Mouse (Mus musculus) midbrain, postnatal 0 days (tissue): Measurements from ENCODE around the gene Polr2b. TPM values are rescaled to one million over a fixed set of nuclear protein-coding genes. Genes with fewer than 3 reads are reported as not detected.

ENCODE experiments used
- ATAC-seq: fragments of 200-750 bp; cut with Nextera tagmentation; 2 replicates; pipeline ENCODE4 v1.8.0; 2017; ENCODE audit warnings: moderate number of reproducible peaks, mild to moderate bottlenecking, moderate TSS enrichment, moderate library complexity; ENCODE audit not compliant: low FRiP score
- DNase-seq: peaks from one replicate; pipeline ENCODE4 v3.0.0-alpha.2; 2015; ENCODE audit warnings: low spot score
- H3K27ac ChIP-seq: fragments of 300-500 bp; sonication (generic); 2 replicates; pipeline ENCODE4 v1.5.1; 2014; ENCODE audit warnings: low read depth, mild to moderate bottlenecking, low read length, mixed read lengths
- H3K27me3 ChIP-seq: fragments of 300-500 bp; sonication (generic); 2 replicates; pipeline ENCODE4 v1.6.1; 2014; ENCODE audit warnings: low read length, control low read depth, mixed read lengths; ENCODE audit not compliant: insufficient read depth
- H3K36me3 ChIP-seq: fragments of 300-500 bp; sonication (generic); 2 replicates; pipeline ENCODE4 v1.6.1; 2014; ENCODE audit warnings: low read length, control low read depth, mixed read lengths; ENCODE audit not compliant: insufficient read depth
- H3K4me1 ChIP-seq: fragments of 300-500 bp; sonication (generic); 2 replicates; pipeline ENCODE4 v1.6.1; 2014; ENCODE audit warnings: mild to moderate bottlenecking, control low read depth, antibody characterized with exemption, low read length, mixed read lengths; ENCODE audit not compliant: insufficient read depth
- H3K4me2 ChIP-seq: fragments of 300-500 bp; sonication (generic); 2 replicates; pipeline ENCODE4 v1.6.1; 2014; ENCODE audit warnings: low read depth, mild to moderate bottlenecking, low read length, mixed read lengths; ENCODE audit not compliant: poor library complexity, severe bottlenecking
- H3K4me3 ChIP-seq: fragments of 300-500 bp; sonication (generic); 2 replicates; pipeline ENCODE4 v1.5.1; 2014; ENCODE audit warnings: low read depth, mild to moderate bottlenecking, low read length, moderate library complexity
- H3K9ac ChIP-seq: fragments of 300-500 bp; sonication (generic); replicated peaks from 2 replicates; pipeline ENCODE4 v1.6.1; 2014; ENCODE audit warnings: mild to moderate bottlenecking, low read length, moderate library complexity, mixed read lengths; ENCODE audit not compliant: poor library complexity, severe bottlenecking
- H3K9me3 ChIP-seq: fragments of 300-500 bp; sonication (generic); 2 replicates; pipeline ENCODE4 v1.6.1; 2016; ENCODE audit warnings: low read length, control low read depth
- CTCF ChIP-seq: IDR thresholded peaks from 2 replicates; pipeline ENCODE4 v1.5.1; 2016; ENCODE audit warnings: antibody characterized with exemption, mild to moderate bottlenecking
- WGBS: fragments of 180-500 bp; shearing (Covaris S2); extraction: QIAGEN DNeasy Blood & Tissue Kit; methylation state at CpG from one replicate; pipeline ENCODE4 v1.1.7; 2014; 5-methylcytosine and 5-hydroxymethylcytosine counted together
- polyA plus RNA-seq: library from polyadenylated mRNA; unstranded; fragments of >200 nt; fragmentation: Nextera tagmentation; extraction: Ambion mirVana; gene quantifications from 2 replicates; pipeline ENCODE4 v1.2.1, GENCODE M21; 2015
- total RNA-seq: library from RNA; depleted of rRNA; stranded (reverse); fragments of >200 nt; gene quantifications from 2 replicates; pipeline ENCODE4 v1.2.3, GENCODE M21; 2014

Gene Polr2b
- total and polyA plus RNA-seq, 2 experiments from 2014 or later = 52.0 to 70.2 TPM

DNA sequence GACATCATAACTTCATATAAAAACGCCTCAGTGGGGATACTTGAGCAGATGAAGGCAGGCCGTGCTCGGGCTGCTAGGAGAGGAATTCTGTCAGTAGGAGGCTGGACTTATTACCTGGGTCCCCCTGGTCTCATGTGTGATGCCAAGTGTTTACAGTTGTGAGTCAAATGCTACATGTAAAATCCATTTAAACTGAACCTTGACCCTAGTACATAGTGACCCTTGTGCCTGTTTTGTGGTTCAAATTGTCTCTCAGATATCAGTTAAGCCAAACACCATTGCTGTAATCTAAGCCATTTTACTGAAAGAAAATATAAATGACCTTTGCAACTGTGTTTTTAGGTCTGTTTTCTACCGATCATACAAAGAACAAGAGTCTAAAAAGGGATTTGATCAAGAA, 30.1 kb downstream of the Polr2b start:
- 86% methylated on average over 4 of the region's 4 CpGs for WGBS
- Histone ChIP-seq H3K4me1 (no peaks in the 10 kb centered on the region), H3K9ac (no peak overlapping the region), H3K4me2 (no peak overlapping the region), H3K4me3 (no peak overlapping the region), H3K27ac (no peak overlapping the region), H3K36me3 (peaks cover 53% of the 10 kb centered on the region), H3K27me3 (no peaks in the 10 kb centered on the region), H3K9me3 (no peaks in the 10 kb centered on the region)
- TF ChIP-seq CTCF = no peak
- no peak for DNase-seq
- no peak for ATAC-seq

DNA sequence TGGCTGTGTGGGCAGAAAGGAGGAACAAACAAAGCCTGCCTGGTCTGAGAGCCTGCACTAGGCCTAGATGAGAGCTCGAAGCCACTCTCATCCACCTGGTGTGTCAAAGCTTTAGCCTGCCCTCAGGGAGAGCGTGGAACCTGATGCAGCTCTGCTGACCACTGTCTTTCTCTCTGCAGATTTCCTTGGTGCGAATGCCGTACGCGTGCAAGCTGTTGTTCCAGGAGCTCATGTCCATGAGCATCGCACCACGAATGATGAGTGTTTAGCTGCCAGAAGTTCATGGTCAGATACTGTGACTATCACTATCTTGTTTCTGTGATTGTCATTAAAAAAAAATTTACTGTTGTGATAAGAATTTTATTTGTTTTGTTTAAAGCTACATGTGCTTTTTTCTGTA, 39.0 kb downstream of the Polr2b start:
- no peaks in the 10 kb centered on the region for H3K27me3 ChIP-seq
- no peak for DNase-seq
- H3K9me3 ChIP-seq = no peaks in the 10 kb centered on the region
- no peak overlapping the region for H3K27ac ChIP-seq
- H3K4me2 ChIP-seq = no peak overlapping the region
- no peak for TF ChIP-seq CTCF
- H3K4me3 ChIP-seq = no peak overlapping the region
- 99% methylated on average over 8 of the region's 8 CpGs for WGBS
- H3K36me3 ChIP-seq = peaks cover 41% of the 10 kb centered on the region
- ATAC-seq = no peak
- H3K4me1 ChIP-seq = no peaks in the 10 kb centered on the region
- no peak overlapping the region for H3K9ac ChIP-seq

- Histone ChIP-seq H3K27me3 (no peaks in the 10 kb centered on the region), H3K9ac (no peak overlapping the region), H3K27ac (no peak overlapping the region), H3K36me3 (peaks cover 33% of the 10 kb centered on the region), H3K9me3 (no peaks in the 10 kb centered on the region), H3K4me2 (no peak overlapping the region), H3K4me1 (no peaks in the 10 kb centered on the region), H3K4me3 (no peak overlapping the region)
- no peak for TF ChIP-seq CTCF
- ATAC-seq = no peak
- no peak for DNase-seq
- WGBS = 91% methylated on average over 15 of the region's 15 CpGs
These were observed 40.2 kb downstream of the Polr2b start for GRCm38 (mm10) chr5:77349971-77350658.

DNA sequence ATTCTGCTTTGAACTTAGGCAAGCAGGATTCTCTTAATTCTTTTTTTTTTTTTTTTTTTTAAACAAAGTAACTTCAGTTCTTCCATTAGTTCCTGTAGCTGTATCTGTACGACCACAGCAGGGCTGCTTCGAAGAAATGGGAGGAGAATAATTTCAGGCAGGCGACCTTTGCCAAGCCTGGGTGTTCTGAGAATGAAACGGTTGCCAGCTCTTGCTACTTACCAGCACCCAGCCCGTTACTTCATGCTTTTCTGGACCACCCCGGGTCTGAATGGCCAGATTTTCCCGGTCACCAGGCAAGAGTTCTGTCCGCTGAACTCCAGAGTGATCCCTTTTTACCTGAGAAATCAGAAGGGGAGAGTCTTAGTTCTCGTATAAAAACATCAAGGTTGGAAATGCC, 41.7 kb downstream of the Polr2b start:
- WGBS = 74% methylated on average over 9 of the region's 9 CpGs
- ATAC-seq (no peak), DNase-seq (no peak)
- H3K27ac ChIP-seq = no peak overlapping the region
- H3K4me2 ChIP-seq = no peak overlapping the region
- H3K4me1 ChIP-seq = no peaks in the 10 kb centered on the region
- no peaks in the 10 kb centered on the region for H3K9me3 ChIP-seq
- TF ChIP-seq CTCF = no peak
- no peaks in the 10 kb centered on the region for H3K27me3 ChIP-seq
- peaks cover 26% of the 10 kb centered on the region for H3K36me3 ChIP-seq
- H3K4me3 ChIP-seq = no peak overlapping the region
- no peak overlapping the region for H3K9ac ChIP-seq

GRCm38 (mm10) chr5:77354361-77354787, 44.4 kb downstream of the Polr2b start:
- peak; percentile 99 for TF ChIP-seq CTCF
- H3K4me2 ChIP-seq = peak overlapping the region; percentile 51
- peaks cover 8% of the 10 kb centered on the region; the same call in 1 of the 2 replicates for H3K36me3 ChIP-seq
- no peak overlapping the region for H3K9ac ChIP-seq
- H3K27ac ChIP-seq = no peak overlapping the region
- ATAC-seq (peak; percentile 79), DNase-seq (peak; percentile 94)
- H3K4me1 ChIP-seq = no peaks in the 10 kb centered on the region
- H3K4me3 ChIP-seq = peak overlapping the region; percentile 27
- H3K27me3 ChIP-seq = no peaks in the 10 kb centered on the region
- no peaks in the 10 kb centered on the region for H3K9me3 ChIP-seq
- 9% methylated on average over 16 of the region's 16 CpGs for WGBS

DNA sequence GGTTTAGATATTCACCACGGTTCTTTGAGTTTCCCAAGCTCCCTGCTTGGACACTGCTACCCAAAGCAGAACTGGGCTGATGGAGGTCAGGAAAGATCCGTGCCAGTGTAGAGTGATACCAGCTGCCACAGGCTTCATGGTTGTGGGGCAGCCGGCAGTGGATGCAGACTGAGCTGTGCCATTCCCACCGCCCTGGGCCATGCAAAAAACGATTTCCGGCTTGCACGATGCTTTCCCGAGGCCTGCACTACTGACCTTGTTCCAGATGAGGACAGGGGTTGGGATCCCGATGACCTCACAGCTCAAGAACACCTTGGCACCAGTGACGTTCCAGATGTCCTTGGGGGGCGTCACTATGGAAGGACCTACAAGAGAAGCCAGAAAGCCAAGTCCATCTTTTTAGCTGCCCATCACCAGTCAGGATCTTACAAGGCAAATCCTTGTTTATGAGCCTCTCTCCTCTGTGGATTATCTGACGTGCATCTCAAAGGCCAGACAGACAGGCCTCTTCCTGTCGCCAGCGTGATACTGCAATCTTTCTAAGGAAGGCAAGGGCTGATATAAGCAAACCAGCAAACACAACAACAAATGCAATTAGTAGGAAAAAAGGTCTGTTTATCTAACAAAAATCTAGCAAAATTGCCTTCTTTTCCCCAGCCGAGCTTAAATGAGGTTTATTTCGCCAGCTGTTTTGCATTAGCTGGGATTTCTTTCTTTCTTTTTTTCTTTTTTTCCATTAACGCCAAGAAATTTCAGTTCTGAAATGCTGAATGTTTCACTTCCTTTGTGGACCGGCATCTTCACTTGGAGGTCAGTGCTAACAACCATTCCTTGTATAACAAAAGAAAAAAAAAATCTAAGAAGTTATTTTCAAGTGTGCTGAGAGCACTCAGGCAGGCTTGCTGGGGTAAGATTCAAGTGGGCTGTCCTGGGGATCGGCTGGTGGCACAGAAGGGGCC, 45.6 kb downstream of the Polr2b start:
- no peaks in the 10 kb centered on the region for H3K4me1 ChIP-seq
- no peaks in the 10 kb centered on the region for H3K27me3 ChIP-seq
- 84% methylated on average over 19 of the region's 19 CpGs for WGBS
- no peak overlapping the region for H3K4me3 ChIP-seq
- ATAC-seq (no peak), DNase-seq (no peak)
- no peaks in the 10 kb centered on the region for H3K9me3 ChIP-seq
- H3K4me2 ChIP-seq = no peak overlapping the region
- no peak overlapping the region for H3K27ac ChIP-seq
- no peaks in the 10 kb centered on the region for H3K36me3 ChIP-seq
- no peak for TF ChIP-seq CTCF
- H3K9ac ChIP-seq = no peak overlapping the region
